Mouse (Mus musculus) testis, adult 2 months (tissue): ENCODE measurements around the gene Flrt1.

Source experiments
- CTCF ChIP-seq: fragments of 200-500 bp; IDR thresholded peaks from 2 replicates; pipeline ENCODE4 v1.5.1; 2012; ENCODE audit warnings: low read depth, mild to moderate bottlenecking, inconsistent platforms, low read length, moderate library complexity; ENCODE audit not compliant: control insufficient read depth, insufficient read depth, insufficient replicate concordance
- POLR2A ChIP-seq: fragments of 200-500 bp; IDR thresholded peaks from 2 replicates; pipeline ENCODE4 v1.6.1; 2012; ENCODE audit warnings: low read depth, mild to moderate bottlenecking, inconsistent platforms, low read length, moderate library complexity; ENCODE audit not compliant: control insufficient read depth

- no peak for TF ChIP-seq CTCF
- no peak for TF ChIP-seq POLR2A
These were observed 47.0 kb downstream of the Flrt1 start for GRCm38 (mm10) chr19:7058541-7058940.
